Mouse (Mus musculus): Measurements from ENCODE around the gene Kbtbd8.

The Kbtbd8 gene

DNA sequence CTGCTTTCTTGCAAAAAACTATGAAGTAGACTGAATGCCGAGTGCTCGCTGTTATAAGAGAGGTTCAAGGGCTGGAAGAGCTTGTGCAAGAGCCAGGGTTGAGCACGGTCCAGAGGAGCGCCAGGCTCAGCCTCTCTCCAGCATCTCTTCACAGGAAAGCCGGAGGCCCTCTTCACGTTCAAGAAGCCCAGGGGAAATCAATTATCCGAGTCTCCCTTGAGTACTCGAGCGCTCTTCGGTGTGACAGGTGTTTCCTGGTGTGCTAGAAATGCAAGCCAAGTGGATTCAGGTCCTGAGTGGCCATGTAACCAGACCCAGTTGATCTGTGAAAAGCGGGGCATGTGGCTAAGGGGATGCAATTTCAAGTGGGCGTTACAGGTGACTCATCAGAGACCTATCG, at the start of gene Kbtbd8:
Kbtbd8 (plus strand) TSS at position 295 of the 400 bp plus-strand sequence.
- no peak for DNase-seq (ENCODE audit: low spot score in 2 of 2)

DNA sequence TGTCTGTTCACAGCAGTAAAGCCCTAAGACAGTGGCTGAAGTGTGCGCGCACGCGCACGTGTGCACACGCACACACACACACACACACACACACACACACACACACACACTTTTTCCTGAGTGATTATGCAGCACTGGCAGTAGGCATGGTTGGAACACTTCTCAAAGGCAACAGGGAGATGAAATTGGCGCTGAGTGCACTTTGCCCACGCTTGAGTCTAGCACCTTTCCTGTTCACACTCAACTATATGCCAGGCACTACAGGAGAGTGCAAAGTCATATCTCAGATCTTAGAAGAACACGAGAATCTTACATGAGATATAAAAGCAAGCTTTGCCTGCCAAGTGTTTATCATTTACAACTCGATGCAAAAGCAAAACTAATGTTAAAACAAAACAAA, 47.3 kb upstream of the Kbtbd8 start:
- no peak for DNase-seq (ENCODE audit: low spot score in 2 of 2)

GRCm38 (mm10) chr6:95085276-95085675, 31.8 kb upstream of the Kbtbd8 start:
- DNase-seq (ENCODE audit: low spot score in 2 of 2) = no peak

GRCm38 (mm10) chr6:95087154-95087846, 29.7 kb upstream of the Kbtbd8 start:
- no peak for DNase-seq (ENCODE audit: low spot score in 2 of 2)

GRCm38 (mm10) chr6:95088075-95088474, 29.0 kb upstream of the Kbtbd8 start:
- no peak for DNase-seq (ENCODE audit: low spot score in 2 of 2)

DNA sequence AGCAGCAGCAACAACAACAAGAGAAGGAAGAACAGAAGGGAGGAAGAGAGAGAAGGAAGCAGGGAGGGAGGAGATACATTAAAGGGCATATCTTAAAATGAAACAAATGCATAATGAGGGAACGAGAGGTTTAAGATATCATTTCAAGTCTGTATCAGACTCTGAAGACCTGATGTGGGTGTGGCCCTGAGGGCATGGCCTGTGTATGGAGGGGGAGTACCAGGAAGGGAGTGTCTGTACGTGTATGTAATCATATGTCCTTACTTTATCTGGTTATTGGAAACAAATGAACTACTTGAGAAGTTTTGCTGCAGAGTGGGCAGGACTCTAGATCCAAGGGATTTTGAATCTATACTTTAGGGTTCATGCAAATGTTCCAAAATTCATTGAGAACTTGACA, 22.3 kb upstream of the Kbtbd8 start:
- no peak for DNase-seq (ENCODE audit: low spot score in 2 of 2)

DNA sequence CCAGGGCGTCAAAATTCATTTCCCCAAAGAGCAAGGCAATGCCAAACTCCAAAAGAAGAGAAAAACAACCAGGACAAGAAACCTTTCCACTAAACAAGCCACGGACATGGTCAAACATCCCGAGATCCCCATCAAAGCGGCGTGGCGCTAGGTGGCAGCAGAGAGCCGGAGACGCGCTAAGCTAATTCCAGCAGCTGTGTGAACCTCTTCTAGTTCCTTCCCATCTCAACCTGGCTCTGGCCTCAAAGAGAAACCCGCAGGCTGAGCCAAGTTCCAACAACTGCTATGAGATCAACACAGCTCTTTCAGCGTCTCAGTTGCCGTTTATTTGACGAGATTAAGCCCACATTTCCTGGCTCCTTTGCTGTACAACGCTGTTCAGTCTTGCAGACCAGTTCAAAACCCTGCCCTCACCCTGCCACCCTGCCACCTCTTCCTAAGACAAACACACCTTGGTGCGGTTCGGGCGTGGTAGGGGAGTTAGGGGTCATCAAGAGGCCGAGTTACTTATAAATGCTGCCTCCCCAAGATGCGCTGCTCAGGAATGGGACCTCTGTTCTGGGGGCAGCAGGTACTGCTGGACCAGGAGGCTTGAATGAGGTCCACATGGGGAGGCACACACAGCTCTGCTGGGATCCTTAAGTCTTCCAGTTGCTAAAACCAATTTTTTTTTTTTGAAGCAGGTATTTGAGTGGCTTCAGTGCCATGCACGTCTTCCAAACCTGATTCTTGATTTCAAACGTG, 18.5 kb upstream of the Kbtbd8 start:
- peak; percentile 71 to 88 for DNase-seq (ENCODE audit: low spot score in 2 of 2)

GRCm38 (mm10) chr6:95103706-95104105, 13.3 kb upstream of the Kbtbd8 start:
- DNase-seq (ENCODE audit: low spot score in 2 of 2) = no peak

DNA sequence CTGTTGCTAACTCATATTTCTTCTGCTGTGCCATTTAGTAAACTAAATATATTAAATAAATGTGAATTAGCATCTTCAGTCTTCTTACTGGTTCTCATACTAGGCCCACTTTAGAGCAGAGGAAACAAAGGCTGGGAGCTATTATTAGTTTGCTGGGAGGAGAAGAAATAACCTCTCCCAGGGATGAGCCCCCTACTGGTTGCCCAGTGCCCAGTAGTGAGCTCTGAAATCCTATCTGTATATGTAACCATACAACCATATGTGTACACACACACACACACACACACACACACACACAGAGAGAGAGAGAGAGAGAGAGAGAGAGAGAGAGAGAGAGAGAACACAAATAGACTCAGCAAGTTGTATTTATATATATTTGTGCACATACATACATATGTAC, 8.6 kb upstream of the Kbtbd8 start:
- no peak for DNase-seq (ENCODE audit: low spot score in 2 of 2)

DNA sequence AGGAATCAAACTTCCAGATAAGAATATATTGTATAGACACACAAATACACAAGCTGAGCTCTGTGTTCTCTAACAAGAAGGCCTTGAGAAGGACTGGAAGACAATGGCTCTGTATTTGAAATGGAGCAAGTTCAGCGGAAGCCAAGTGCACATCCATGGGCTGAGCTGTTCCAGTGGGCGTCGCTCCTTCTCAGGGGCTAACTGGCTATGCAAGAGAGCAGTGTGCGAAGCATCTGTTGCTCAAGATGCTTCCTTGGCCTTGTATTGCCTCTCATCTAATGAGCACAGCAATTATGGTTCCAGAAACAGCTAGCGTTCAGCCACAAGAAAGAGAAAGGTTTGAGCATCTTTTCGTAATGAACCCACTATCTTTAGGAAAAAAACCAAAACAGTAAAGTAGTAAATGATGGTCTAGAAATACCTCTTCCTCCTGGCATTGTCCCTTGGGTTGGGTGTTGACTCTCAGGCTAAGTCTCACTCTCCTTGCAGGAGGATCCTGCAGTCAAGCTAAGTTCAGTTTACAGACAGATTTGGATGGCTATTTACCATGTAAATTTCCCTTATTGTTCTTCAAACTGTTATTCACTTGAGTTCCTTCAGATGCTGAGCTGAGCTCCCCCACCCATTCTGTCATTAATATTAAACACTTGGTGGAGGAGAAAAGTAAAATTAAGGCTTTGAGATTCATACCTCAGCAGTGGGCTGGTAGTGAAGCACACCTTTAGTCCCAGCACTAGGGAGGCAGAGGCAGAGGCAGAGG, 7.2 kb upstream of the Kbtbd8 start:
- no peak for DNase-seq (ENCODE audit: low spot score in 2 of 2)

GRCm38 (mm10) chr6:95112015-95112414, 5.0 kb upstream of the Kbtbd8 start:
- no peak for DNase-seq (ENCODE audit: low spot score in 2 of 2)

GRCm38 (mm10) chr6:95116513-95116912, 527 bp upstream of the Kbtbd8 start:
- DNase-seq (ENCODE audit: low spot score in 2 of 2) = no peak

DNA sequence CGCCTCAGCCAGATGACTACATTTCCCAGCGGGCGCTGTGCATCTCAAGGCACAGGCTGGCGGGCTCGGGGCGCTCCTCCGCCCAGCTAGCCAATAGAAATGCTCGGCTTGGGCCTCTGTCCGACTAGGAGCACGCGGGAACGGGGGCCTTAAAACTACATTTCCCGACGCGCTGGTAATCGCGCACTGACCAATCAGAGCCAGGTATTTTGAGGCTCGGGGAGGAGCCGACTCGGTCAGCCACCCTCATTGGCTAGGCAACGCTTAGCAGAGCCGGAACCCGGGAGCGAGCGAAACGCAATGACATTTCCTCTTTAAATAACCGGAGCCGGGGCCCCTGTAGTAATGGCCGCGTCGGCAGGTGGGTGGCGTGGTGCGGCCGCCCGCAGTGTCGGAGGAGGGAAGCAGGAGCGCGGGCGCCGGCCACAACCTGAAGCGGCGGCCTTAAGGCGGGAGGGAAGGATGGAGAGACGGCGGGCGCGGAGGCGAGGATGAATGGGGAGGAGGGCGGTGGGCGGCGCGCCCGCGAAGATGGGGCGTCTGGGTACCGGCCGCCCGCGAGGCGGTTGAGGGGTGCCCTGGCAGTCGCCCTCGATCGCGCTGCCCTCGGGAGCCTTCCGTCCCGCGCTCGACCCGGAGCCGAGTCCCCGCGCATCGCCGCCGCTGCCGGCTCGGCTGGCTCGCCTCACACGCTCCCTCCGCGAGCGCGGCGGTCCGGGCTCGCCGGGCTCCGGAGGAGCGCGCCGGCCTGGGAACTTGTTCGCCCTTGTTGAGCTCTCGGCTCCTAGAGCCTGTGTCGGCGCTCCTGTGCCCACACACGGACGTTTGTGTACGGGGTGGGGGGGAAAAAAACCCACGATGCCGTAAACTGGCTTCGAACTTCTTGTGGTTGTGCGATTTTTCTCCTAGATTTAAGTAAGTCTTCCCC, 838 bp downstream of the Kbtbd8 start:
- peak; percentile 88 for DNase-seq (ENCODE audit: low spot score in 2 of 2)

DNA sequence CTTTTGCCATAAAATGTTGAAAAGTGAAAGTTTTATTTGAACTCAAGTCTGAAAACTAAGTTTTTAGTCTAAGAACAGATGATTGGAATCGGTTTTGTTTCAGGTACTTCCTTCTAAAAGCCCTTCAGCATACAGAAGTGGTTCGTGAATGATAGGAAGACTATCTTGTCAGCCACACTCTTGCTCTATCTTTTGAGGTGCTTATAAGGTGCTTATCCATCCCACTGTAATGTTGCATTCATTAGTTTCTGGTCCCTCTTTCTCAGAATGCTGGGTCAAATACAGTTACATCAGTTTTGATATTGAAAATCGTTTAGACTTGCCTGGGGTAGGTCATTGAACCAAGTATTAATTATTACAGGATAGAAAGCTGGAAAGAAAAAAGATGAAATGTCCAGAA, 2.3 kb downstream of the Kbtbd8 start:
- no peak for DNase-seq (ENCODE audit: low spot score in 2 of 2)

GRCm38 (mm10) chr6:95149931-95150534, 33.0 kb downstream of the Kbtbd8 start:
- no peak for DNase-seq (ENCODE audit: low spot score in 2 of 2)

DNA sequence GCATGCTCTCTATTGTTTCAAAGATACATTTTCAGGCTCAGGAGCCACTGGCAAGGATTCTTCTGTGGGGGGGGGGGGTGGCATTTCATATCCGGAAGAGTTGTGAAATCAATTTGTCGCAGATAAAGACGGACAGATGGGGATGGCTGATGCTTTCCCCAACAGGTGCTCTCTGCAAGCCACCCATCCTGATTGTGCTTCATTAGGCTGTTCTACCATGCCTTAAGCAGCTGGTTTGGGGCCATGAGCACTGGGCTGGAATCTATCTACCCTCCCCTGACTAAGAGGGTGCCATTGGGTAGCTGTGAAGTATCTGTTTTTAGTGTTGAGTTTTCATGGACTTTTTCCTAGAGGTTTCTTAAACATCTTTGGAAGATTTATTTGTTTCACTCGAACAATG, 33.8 kb downstream of the Kbtbd8 start:
- no peak for DNase-seq (ENCODE audit: low spot score in 2 of 2)

DNA sequence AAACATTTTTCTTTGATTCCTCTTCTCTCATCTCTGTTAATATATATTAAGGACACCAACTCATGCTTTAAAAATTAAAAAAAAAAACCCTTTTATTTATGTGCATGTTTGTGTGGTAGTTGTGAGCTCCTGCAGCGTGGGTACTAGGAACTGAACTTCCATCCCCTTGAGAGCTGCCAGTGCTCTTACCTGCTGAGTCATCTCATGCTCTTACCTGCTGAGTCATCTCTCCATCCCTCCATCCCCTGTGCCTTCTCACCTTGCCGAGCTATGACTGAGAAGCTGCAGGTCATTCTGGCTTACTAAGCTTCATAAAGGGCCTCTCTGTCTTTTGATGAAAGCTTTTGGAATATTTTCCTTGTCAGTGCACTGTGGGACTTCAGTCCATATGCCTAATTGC, 34.5 kb downstream of the Kbtbd8 start:
- no peak for DNase-seq (ENCODE audit: low spot score in 2 of 2)

DNA sequence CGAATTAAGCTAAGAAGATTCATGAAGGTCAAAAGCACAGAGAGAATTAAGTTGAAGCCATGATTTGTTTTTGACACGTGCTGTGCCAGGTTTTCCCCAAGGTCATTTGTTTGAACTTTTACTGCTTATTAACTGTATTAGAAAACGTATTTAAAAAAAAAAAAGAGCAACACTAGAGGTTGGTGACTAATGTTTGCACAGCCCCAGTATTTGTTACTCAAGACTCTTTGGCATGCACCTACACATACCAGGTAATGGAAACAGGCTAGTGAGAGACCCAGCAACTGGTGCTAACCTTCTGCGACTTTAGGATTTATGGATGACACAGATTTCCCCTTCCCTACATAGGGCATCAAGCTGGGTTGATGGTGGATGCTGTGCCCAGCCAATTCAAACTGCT, 46.9 kb downstream of the Kbtbd8 start:
- DNase-seq (ENCODE audit: low spot score in 2 of 2) = no peak

GRCm38 (mm10) chr6:95165630-95166029, 48.6 kb downstream of the Kbtbd8 start:
- DNase-seq (ENCODE audit: low spot score in 2 of 2) = no peak

DNA sequence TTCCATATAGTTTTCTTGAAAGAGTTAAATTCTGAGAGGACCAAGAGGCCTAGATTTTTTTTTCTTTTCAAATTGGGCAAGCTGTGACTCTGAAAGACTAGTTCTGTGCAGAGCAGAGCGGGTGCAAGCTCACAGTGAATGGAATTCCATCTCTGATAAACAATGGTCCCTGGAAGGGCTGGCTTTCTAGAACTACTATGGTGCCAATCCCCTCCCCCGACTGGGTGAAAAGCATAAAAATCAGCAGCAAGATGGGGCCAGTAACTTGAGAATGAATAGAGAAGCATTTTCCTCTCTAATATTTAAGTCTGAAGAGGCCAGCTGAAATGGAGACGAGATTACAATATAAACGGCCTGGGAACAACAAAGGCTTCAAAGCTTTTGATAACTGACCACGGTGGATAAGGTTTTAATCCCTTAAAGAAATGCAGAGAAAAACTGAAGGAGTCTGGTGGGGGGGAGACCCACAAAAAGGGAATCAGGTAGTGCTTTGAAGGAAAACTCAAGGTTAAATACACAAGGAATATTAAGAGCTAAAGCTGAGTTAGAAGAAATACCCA, 50.7 kb downstream of the Kbtbd8 start:
- no peak for DNase-seq (ENCODE audit: low spot score in 2 of 2)

- no peak for DNase-seq (ENCODE audit: low spot score in 2 of 2)
Measured at GRCm38 (mm10) chr6:95169411-95169810, 52.4 kb downstream of the Kbtbd8 start.
